Mouse (Mus musculus): Measurements from ENCODE around the gene Cfap298.

- no peak for TF ChIP-seq POLR2A (IDR thresholded peaks at IDR 0.05; ENCODE audit: borderline replicate concordance, low read depth, low read length)
- no peak for TF ChIP-seq CTCF (IDR thresholded peaks at IDR 0.05; ENCODE audit: low read depth, low read length)
These were observed 29.0 kb upstream of the Cfap298 start for GRCm38 (mm10) chr16:90963866-90964265.
